Mouse (Mus musculus): ENCODE measurements around the gene Vmn2r-ps130. TPM values are rescaled to one million over a fixed set of nuclear protein-coding genes. Genes with fewer than 3 reads are reported as not detected.
"Not testable (repeated sequence)": the region's sequence is repeated elsewhere in the genome, so short reads cannot be mapped to it uniquely, and the experiment has no call there.

The Vmn2r-ps130 gene
- total RNA-seq (2021), result not detected
- long read RNA-seq, result 0 reads

DNA sequence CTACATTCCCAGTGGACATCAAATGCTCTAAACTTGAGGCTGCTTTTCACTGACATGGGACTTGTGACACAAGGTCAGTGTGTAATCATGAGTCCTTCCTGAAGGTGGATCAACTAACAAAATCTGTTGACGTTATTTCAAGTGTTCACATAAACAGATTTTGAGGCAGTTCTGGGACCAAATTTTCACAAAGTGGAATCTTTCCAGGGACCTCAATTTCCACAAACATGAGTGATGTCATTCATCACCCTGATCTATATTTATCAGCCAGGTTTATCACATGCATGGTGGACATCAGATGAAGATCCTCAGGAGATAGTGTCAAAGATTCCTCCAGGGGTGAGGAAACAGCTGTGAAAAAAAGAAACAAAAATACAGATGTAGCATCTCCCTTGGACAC lies at the start of gene Vmn2r-ps130:
Gene Vmn2r-ps130, plus strand, starts transcription at position 301 of the 400 bp plus-strand sequence.
- DNase-seq (ENCODE audit: low spot score in 2 of 2), result not testable (repeated sequence)

Other genes starting within 250 kb of the Vmn2r-ps130 start
- 10 to 100 TPM in 1 of 2 experiments, 1 to 10 TPM in 1; 8.9 to 10.5 TPM for gene Zfp945, start 194.0 kb upstream of the Vmn2r-ps130 start, total RNA-seq (2021)
- gene Vmn2r113, start 118.2 kb upstream of the Vmn2r-ps130 start, total RNA-seq (2021), result not detected
- 10 to 100 TPM; 18.0 to 19.4 TPM for gene Zfp40, start 132.1 kb downstream of the Vmn2r-ps130 start, total RNA-seq (2021)